Mouse (Mus musculus) cerebellum, adult 11 months (tissue): ENCODE measurements around the gene Akt1.

Source experiments
- DNase-seq: peaks from one replicate; pipeline ENCODE4 v3.0.0; 2022

The Akt1 gene

DNA sequence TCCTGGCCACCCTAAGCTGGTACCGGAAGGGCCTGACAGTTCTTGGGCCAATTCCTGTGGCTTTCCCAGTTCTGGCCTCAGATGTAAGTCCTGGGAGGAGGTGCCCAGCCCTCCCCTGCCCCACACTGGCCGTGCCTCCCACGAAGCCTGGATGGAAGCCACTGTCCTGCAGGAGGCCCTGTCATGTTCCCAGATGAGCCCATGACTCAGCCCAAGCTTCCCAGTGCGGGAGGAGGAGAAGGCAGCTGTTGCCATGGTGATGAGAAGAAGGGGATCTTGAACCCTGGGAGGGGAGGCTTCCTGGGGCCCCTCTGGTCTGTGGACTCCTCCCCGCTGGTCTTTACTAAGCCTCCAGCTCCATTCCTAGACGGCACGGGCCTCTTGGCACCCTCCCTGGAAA is 8.7 kb upstream of the Akt1 start:
- no peak for DNase-seq

DNA sequence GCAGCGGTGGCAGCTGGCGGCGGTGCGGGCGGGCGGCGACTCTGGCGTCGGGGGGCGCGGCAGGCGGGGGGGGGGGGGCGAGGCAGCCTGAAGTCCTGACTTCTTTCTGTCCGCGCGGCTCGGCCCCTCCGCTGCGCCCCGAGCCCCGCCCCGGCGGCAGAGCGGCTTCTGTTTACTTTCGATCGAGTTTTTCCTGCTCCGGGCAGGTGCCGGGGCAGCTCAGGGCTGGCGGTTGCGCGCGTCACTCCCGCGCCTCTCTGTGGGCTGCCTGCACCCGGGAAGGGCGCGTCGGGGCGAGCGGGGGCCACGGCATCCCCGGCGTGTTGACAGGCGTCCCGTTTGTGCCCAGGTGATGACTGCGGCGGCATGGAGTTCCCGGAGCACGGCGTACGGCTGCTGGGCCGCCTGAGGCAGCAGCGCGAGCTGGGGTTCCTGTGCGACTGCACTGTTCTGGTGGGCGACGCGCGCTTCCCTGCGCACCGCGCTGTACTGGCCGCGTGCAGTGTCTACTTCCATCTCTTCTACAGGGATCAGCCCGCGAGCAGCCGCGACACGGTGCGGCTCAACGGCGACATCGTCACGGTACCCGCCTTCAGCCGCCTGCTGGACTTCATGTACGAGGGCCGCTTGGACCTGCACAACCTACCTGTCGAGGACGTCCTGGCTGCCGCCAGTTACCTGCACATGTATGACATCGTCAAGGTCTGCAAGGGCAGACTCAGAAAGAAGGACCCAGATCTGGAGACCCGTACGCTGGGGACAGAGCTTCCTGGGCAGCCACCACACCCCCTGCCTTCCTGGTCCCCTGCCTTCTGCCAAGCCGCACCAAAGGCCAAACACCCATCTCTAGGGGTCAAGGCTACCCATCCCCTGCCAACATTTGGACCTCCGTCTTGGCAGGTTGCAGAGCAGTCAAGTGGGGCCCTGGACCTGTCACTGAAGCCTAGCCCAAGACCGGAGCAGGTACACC is 4.6 kb upstream of the Akt1 start:
- no peak for DNase-seq

DNA sequence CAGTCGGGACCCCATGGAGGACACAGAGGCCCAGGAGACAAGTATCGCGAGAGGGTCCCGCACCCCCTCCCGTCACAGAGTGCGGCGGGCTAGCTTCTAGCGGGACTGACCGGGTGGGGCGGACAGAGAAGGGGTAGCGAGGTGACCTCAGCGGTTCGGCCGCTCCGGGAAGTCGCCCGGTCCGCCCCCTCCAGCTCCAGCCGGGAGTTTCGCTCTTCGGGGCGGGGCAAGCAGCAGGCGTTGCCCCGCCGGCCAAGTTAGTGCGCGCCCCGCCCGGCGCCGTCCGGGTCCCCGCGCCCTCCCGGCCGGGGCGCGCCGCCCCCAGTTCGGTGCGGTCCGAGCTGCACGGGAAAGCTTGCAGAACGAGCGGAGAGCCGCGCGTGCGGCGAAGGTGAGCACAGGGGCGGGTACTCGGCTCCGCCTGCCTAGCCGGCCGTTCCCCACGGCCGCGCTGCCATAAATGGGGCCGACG is 3.9 kb upstream of the Akt1 start, which contains the start of gene Zbtb42:
Gene Zbtb42 (plus strand): TSS at position 274 of the 472 bp plus-strand sequence.
- DNase-seq = no peak

- no peak for DNase-seq
These were observed 3.4 kb upstream of the Akt1 start for GRCm38 (mm10) chr12:112677943-112678554.

GRCm38 (mm10) chr12:112677076-112677475 is 2.4 kb upstream of the Akt1 start:
- no peak for DNase-seq

DNA sequence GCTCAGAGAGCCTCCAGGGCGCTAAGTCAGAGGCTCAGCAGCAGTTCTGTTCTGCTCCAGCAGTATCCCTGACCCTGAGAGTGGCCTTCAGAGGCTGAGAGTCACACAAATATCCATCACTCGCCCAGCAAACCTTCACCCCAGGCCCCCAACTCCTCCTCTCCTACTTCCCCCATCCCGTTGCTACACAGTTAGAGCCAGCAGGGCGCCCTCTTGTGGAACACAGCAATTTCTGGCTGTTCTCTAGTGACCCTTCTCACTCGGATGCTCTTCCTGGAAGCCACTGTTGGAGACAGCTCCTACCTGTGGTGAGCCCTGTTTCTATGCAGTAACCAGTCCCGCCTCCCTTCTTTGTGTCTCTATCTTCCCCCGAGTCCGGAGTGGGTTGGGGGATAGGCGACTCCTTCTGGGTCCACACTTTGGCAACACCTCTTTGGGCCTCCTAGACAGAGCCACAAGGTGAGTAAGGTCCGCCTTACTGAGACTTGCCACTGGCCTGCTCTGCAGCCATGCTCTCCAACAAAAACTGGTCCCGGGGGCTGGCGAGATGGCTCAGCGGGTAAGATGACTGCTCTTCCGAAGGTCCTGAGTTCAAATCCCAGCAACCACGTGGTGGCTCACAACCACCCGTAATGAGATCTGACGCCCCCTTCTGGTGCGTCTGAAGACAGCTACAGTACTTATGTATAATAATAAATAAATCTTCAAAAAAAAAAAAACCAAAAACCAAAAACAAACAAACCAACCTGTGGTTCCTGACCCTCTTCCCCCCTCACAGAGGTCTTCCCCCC is 756 bp upstream of the Akt1 start:
- peak; percentile 79 for DNase-seq

DNA sequence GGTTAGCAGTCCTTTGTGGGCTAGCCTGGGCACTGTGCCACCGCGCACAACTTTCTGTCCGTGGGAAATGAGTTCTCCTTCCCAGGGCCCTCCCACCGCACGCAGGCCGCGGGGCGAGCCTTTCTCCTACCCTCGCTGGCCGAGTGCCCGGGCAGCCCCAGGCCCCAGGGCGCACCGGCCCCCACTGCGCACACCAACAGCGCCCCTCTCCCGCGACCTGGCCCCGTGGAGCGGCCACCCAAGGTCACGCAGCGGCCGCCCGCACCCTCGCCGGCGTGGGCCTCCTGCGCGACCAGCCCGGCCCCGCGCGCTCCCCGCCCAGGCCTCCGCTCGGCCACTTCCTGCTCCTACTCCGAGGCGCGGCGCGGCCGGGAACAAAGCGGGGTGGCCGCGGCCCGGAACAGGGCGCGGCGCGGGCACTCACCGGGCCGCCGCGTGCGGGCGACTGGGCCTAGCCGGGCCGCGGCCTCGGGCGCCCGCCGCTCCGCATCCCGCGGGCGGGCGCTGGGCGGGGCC is 1.1 kb downstream of the Akt1 start:
- peak; percentile 62 for DNase-seq

- DNase-seq = no peak
These were observed 1.7 kb downstream of the Akt1 start for GRCm38 (mm10) chr12:112672744-112673575.

GRCm38 (mm10) chr12:112671891-112672290 is 2.8 kb downstream of the Akt1 start:
- DNase-seq = no peak

DNA sequence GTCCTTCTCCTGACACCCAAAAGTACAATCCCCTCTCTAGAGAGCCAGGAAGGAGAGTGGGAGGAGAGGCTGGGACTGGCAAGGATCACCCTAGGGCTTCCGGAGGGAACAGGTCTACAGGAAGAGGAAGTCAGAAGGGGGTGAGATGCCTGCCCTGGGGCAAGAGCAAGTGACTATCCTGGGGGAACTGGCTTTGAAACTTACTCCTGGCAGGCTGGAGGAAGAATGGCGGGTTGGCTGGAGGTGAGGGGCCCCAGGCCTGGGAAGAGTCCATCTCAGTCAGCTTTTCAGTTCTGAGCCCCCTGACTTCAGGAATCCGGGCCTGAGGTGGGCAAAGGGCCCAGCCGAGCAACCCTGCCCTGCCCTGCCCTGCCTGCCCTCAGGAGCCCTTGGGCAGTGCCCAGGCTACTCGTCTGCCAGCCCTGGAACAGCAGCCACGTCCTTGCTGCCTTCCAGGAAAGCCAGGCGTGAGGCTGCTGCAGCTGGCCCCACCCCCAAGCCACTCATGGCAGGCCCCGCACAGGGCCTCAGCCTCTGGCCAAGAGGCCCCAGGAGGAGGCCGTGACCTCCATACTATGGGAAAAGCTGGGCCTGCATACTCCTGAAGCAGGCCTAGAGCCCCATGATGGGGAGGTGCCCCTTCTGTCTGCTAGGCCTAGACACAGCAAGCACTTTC is 3.8 kb downstream of the Akt1 start:
- DNase-seq = no peak

DNA sequence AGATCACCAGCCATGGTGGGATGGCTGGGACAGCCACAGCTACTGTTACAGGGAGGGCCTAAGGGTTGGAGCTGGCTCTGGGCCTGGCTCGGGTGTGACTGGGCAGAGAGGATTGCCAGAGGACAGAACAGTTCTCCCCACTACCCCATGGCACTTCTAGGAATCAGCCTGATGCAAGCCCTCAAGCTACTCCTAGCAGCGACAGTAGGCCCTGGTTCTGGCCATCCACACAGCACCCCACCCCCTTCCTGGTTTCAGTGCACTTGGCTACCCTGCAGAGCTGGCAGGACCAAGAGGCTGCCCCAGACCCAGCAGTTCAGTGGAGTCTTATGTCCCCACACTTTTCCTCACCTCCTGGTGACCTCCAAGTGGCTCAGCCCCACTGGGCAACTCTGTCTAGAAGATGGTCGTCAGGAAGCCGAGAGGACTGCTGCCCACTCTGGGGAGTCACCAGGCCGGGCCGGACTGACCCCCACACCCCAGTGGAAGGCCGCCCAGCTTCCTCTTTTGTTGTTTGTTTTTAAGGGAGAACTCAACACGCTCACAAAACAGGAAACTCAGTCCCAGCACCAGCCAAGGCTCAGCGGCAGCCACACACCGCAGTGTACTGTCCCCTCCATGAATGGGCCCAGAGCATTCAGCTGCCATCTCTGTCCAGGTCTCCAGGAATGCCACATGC is 6.9 kb downstream of the Akt1 start:
- DNase-seq = no peak

DNA sequence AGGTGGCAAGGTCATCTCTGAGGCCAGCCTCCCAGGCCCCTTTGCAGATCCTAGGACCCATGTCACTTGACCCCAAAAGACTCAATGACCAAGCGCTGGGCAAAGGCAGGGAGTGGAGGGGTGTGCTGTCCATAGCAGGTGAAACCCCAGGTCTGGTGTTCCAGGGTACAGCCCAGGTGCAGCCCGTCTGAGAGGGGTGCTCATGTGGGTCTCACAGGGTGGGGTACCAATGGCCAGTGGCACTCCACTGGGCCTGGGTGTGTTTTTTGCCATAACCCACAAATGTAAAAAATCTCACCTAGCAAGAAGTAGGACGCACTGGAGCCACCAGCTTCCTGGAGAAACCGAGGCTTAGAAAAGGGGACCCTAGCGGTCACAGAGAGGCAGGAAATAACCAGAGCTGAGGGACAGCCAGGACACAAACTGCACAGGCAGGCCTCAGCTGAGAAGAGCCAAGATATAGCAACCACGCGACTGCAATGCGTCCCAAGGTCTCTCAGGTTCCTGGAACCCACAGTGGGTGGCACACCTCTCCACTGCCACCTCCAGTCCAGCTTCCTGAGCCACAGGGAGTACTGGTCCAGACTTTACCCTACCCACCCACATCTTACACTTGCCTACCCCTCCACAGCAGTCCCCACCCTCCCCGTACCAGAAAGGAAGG is 8.7 kb downstream of the Akt1 start:
- no peak for DNase-seq

GRCm38 (mm10) chr12:112665445-112665844 is 9.2 kb downstream of the Akt1 start:
- DNase-seq = peak; percentile 59

DNA sequence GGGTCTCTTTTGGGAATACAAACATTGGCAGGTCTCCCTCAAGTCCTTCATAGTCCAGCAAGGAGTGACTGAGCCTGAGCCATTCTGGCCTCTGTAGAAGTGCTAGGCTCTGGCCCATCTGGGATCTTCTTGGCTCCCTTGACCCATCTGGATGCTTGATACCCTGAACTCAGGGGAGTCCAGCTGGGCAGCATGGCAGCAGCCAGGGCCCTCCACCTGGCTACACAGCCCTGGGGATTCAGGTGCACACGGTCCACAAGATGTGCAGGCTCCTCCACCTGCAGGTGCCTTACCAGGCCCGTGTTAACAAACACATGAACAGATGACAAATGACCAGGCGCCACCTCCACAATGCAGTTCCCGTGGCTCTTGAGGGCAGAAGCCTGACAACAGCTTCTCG is 10.0 kb downstream of the Akt1 start:
- no peak for DNase-seq

GRCm38 (mm10) chr12:112664124-112664523 is 10.6 kb downstream of the Akt1 start:
- no peak for DNase-seq

- no peak for DNase-seq
These were observed 11.0 kb downstream of the Akt1 start for GRCm38 (mm10) chr12:112663716-112664115.

DNA sequence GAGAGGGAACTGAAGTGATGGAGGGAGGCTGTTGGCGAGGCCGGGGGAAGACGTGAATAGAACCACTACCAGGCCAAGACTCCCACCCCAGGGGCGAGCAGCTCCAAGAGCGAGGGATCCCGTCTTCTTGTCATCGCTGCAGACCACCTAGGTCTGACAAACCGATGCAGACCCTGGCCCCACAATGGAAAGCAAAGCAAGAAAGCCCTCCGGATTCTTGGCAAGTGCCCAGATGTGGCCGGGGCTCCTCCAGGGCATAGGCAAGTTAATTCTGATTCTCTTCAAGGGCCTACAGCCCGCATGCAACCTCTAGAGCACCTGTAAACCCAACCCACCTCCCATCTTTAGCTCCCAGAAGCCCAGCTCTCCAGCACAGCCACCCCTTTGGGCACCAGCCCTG is 11.4 kb downstream of the Akt1 start:
- DNase-seq = no peak

GRCm38 (mm10) chr12:112661851-112662250 is 12.8 kb downstream of the Akt1 start:
- DNase-seq = no peak

- DNase-seq = no peak
These were observed 13.4 kb downstream of the Akt1 start for GRCm38 (mm10) chr12:112661327-112661605.

DNA sequence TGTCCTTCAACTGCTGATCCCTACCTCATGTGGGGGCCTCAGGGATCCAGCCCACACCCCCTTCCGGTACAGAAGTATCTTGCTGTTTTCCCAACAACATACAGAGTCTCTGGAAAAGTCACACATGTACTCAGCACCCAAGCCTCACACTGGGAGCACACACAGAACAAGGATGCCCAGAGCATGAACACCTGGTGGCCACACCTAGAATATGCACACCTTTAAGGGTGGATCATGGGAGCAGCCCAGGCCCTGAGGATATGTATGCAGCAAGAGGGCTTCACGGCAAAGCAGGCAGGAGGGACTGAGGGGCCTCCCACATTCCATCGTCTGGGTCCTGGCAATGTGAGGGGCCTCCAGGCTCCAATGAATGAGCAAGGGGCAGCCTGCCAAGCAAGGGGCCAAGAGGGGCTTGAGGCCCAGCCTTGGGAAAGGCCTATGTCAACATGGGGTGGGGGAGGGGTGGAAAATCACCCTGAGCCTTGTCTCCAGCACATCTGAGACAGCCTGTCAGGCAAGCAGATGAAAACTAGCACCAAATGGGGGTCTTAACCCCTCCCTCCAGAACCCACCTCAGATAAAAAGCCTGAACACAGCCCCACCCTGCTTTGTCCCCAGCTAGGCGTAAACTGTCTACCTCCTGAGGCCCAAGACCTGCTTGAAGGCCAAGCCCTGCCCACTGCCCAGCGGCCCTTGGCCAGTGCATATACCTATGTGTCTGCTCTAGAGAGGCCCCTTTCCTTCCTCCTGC is 13.9 kb downstream of the Akt1 start:
- no peak for DNase-seq
